Mouse (Mus musculus): Measurements from ENCODE around the gene Kif13a.

DNA sequence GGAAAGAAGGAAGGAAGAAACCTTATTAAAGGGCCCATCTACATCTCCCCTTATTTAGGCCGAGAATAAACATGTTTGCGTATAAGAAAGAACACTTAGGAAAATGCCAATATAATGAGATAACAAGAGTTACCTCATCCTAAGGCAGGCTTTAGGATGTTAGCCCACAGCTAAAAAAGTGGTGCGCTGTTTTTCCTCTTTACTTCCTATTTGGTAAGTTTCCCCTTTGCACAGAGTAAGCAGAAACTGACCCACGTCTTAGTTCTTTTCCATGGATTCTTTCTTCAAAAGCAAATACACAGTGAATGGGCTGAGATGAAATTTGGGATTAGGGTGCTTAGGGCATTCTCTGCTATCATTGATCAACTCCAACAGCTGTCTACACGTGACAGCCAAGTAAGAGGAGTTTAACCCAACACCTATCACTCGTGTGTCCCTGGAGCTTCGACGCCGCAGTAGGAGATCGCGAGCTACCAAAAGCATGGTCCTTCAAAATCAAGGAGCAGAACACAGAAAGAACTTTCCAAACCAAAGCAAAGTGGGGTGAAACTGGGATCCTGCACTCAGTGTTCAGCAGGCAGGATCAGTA, 194.4 kb downstream of the Kif13a start:
- TF ChIP-seq CTCF (IDR thresholded peaks at IDR 0.05; ENCODE audit: low read depth) (no peak), EP300 (optimal IDR thresholded peaks at IDR 0.05) (no peak)
